Mouse (Mus musculus) hematopoietic multipotent progenitor cell, adult 10-12 weeks (in vitro differentiated cells): ENCODE results near the gene Gm15155. TPM values are rescaled to one million over a fixed set of nuclear protein-coding genes. Genes with fewer than 3 reads are reported as not detected.

Source experiments
- polyA plus RNA-seq: library from polyadenylated mRNA; stranded (reverse); fragments of >175 nt; gene quantifications from 2 replicates; pipeline ENCODE4 v1.2.3, GENCODE M21; 2012; ENCODE audit warnings: low replicate concordance

Gm15155 gene
- polyA plus RNA-seq, result not detected in 2 replicates

DNA sequence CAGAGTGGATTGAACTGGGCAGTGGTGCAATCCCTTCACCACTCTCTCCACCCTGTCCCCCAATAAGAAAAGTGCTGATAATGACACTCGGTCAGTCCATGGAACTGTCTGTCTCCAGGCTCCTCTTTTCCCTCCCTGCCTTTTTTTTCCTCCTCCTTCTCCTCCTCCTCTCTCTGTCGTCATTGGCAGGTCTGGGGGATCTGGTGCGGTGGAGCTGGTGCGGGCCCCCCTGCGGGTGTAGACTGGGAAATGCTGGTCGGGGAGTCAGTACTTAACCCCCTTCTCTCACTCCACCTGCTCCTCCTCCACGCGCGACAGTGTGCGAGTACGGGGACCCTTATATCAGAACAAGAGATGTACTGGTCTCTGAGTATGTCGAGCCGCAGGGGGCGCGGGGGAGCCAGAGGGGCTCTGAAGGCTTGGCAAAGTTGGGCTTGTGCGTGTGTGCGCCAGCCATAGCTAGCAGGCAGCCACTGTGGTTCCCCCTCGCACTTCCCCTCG is at the start of gene Gm15155:
Gene Gm15155, plus strand, starts transcription at position 401 of the 501 bp plus-strand sequence.

DNA sequence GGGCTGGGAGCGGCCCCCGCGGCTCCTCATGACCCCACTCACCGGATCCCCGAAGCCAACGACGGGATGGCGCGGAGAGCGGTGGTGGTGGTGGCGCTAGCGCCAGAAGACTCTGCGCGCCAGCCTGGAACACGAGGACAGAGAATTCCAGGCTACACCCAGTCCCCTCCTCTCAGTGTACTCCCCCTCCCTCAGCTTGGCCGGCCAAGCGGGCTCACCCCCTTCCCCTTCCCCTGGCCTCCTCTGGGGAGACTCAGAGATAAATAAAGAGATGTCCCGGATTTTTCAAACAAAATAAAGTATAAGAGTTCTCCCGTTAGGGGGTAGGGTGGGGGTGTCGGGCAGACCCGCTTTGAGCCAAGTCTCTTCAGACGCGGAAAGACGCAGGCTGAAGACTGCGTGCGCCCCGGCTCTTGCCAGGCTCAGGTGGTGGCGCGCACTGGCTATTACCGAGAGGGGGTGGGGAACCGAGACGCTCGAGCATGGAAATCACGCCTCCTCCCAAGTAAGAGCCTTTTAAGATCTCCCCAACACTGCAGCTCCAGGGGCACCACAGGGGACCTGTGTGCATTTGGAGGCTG is 750 bp upstream of the Gm15155 start, which contains the start of gene Ptchd1:
Gene Ptchd1, minus strand, starts transcription at position 114 of the 581 bp plus-strand sequence.

Other genes with a start within 250 kb of the Gm15155 start
- gene Ptchd1, start 927 bp upstream of the Gm15155 start, polyA plus RNA-seq, result 2.5 and 2.6 TPM in 2 replicates